Mouse (Mus musculus): ENCODE measurements at regions not wholly inside any gene's neighbourhood (a gene's known extent, or its start where the extent isn't known, plus 50 kb on each side); places are given as distances from the start of the nearest gene placed in this dataset.

DNA sequence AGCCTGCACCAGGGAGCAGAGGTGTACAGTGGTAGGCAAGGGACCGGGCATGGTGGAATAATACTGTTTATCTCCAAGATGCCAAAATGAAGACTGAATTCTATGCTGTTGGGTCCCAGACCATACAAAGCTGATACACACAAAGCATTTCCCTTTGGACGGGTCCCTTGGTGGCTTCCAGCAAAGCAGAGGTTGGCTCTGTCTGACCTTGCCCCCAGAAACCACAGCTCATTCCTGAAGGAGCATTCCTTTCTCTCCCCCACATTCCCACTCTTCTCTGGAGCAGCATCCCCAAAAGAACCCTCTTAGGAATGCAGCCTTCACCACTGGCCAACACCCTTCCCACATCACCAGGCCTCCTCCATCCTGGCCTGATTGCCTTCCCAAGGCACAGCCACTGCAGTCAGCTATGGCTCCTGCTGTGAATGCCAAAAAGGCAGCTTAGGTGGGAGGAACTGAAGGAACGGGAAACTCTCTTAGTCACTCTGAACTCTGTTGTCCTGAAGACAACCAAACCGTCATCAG is 212.4 kb upstream of the Dio3 start:
- in situ Hi-C loops (cut with MboI; ENCODE audit: unreplicated experiment in 2 of 2) = no loop called here

DNA sequence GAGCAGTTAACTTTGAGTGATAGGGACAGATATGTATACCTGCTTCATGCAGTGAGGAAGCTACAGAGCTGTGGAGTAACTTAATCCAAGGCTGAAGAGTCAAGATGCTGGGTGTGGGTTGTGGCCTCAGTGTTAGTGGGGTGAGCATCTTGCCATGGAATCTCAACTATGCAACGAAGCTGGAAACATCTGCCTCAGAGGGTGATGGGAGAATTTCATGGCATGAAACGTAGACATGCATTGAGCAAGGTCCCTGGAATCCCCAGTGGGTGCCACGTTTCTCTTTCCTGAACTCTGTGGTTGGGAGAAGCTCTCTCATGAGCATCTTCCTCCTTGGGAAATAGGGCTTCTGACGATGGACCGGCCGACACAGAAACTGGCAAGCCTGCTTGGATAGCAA is 208.4 kb upstream of the Dio3 start:
- in situ Hi-C loops (cut with MboI; ENCODE audit: unreplicated experiment in 2 of 2) = no loop called here

DNA sequence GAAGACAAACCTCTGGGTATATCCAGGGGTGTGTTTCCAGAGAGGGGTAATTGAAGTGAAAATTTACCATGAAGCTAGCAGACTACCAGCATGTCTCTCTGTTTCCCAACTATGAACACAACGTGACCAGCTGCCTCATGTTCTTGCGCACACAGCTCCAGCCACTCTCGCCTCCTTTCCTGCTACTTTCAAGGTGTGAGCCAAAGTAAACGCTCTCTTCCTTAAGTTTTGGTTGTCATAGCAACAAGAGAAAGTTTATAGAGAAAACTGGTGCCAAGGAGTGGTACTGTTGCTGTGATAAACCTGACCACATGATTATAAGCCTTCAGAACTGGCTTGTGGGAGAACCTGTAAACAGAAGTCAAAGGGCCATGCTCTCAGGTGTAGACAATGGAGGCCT is 207.0 kb upstream of the Dio3 start:
- in situ Hi-C loops (cut with MboI; ENCODE audit: unreplicated experiment in 2 of 2) = no loop called here

DNA sequence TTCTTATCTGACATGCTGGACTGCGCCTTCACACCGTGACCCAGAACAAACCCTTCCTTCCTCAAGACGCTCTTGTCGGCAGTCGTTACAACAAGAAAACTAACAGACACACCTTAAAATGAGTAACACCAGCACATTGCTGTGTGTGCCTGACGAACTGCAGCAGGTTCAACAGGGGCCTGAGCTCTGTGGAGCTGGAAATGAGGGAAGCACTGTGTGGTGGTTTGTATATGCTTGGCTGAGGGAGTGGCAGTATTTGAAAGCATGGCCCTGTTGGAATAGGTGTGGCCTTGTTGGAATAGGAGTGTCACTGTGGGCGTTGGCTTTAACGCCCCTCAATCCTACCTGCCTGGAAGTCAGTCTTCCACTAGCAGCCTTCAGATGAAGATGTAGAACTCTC is 203.9 kb upstream of the Dio3 start:
- in situ Hi-C loops (cut with MboI; ENCODE audit: unreplicated experiment in 2 of 2) = no loop called here

DNA sequence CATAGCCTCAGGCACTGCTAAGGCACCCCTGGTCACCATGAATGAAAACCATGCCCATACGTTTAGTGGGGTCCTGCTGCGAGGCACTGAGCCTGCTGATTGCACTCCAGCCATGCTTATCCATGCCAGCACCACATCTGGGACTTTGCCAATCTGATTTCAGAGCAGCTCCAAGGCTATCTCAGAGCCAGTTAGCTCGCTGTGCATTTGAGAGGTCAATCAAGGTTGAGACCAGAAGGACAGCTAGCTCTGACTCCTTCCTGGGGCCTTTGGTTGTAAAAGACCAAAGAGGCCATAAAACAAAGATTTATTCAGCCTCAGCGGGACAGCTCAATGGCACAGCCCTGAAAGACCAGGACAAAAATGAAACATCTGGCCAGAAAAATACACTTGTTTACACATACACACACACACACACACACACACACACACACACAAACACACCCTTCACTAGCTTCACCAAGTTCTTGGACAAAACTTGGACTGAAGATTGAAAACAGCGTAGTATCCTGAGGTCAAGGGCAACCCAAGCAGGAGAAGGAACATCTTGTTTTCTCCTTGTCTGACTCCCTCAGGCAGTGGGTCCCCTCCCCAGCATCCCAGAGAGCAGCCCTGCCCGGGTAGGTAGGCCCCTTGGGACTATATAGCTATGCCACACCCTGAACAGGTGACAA is 201.5 kb upstream of the Dio3 start:
- in situ Hi-C loops (cut with MboI; ENCODE audit: unreplicated experiment in 2 of 2) = no loop called here

DNA sequence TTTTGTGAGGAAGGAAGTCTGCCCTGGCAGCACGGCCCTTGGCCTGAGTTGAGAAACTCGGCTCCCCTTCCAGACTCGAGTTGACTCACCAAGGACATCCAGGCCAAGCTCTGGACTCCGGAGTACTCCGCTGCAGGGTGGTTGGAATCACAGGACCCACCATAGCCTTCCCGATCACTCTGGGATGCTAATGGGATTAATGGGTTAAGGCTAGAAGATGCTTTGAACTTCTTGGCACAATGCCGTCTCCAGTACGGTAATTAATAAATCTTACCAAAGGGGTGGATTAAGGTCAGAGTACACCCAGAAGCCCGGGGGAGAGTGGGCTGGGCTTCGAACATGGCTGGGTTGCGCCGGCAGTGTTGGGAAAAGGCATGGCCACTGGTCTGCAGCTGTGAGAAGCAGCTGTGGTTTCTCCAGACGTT is 200.8 kb upstream of the Dio3 start:
- in situ Hi-C loops (cut with MboI; ENCODE audit: unreplicated experiment in 2 of 2) = no loop called here

DNA sequence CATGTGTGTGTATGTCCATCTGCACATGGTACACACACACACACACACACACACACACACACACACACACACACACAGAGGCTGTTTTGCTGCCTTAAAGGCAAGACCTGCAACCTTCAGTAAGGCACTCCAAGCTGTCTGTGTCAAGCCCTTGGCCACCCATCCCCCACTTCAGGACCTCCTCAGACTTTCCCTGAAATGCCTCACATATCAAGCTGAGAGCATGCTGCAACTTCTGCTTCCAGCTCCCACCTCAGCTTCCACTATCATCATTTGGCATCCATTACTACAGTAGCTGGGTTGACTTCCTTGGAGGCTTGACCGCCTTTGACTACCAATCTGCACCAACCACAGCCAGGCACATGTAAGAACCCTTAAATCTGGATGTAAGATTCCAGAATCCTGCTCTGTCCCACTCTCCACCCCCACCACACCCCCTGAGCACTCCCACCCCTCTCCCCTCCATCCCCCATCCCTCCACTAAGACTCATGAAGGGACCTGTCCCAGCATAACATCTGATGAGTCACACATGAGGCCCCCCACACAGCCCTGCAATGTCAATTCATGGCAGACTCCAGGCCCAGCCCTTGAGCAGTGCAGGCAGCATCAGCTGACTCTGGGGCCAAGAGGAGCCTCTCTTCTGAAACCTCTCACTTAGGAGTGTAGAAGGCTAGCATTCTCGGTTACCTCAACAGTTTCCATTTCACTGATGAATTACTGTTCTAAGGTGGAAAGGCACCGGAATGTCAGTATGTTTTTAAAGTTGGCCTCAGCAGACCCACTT is 196.8 kb upstream of the Dio3 start:
- in situ Hi-C loops (cut with MboI; ENCODE audit: unreplicated experiment in 2 of 2) = no loop called here

DNA sequence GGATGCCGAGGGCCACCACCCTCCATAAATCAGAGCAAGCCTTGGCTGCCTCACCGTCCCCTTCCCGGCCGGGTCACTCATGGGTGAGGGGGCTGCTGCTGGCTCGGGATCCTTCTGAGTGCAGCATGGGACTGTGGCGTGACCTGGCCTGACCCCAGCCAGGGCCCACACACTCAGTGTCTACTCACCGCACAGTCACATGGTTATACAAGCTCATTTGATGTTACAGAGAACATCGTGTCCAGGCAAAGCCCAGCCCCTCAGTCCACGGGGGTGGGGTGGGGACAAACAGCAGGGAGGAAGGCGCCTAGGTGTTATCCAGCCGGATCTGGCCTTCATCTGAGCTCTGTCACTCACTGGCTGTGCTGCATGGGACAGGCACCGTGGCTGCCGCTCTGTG is 195.9 kb upstream of the Dio3 start:
- in situ Hi-C loops (cut with MboI; ENCODE audit: unreplicated experiment in 2 of 2) = no loop called here

DNA sequence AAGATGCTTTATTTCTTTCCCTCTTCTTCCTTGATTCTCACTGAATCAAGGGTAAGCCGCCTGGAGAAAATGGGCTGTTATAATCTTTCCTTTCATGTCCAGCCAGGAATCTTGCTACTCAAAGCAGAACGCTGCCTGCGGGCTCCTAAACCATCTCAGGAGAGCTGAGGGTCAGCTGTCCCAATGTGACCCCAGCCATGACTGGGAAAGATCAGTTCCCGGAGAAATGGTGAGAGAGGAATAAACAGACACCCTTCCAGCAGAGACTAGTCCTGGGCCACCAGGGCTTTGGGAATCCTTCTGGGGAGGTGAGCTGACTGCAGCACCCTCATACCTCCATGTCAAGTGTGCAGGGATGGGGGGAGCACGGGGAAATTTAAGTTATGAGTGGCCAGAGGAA is 195.4 kb upstream of the Dio3 start:
- in situ Hi-C loops (cut with MboI; ENCODE audit: unreplicated experiment in 2 of 2) = no loop called here

DNA sequence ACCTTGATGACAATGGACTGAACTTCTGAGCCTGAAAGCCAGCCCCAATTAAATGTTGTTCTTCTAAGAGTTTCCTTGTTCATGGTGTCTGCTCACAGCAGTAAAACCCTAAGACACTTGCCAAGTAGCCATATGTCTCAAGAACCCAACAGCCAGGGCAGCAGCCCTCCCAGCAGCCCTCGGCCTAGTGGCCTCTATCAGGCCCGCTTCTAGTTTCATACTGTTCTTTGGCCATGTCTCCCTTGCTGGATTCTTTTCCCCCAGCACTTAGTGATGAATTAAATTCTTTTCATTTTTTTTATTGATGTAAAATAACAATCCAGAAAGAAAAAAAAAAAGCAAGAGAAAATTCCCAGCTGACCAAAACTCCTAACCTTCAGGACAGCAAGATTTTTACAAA is 191.9 kb upstream of the Dio3 start:
- in situ Hi-C loops (cut with MboI; ENCODE audit: unreplicated experiment in 2 of 2) = no loop called here

DNA sequence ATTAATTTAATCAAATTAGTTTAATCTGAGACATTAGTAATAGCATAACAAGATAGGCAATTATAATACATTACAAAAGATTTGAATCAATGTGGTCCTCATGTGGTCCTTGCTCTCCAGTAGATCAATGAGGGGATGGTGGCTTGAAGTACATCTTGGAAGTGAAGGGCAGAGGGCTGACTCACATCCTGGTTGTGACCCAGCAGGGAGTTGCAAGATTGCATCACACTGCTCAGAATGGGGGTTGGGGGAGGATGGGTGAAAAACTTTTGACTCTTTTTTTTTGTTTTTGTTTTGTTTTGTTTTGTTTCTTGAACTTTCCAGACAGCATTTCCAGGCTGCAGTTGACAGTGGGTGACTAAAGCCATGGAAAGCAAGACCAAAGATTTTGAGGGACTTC is 191.1 kb upstream of the Dio3 start:
- in situ Hi-C loops (cut with MboI; ENCODE audit: unreplicated experiment in 2 of 2) = no loop called here

DNA sequence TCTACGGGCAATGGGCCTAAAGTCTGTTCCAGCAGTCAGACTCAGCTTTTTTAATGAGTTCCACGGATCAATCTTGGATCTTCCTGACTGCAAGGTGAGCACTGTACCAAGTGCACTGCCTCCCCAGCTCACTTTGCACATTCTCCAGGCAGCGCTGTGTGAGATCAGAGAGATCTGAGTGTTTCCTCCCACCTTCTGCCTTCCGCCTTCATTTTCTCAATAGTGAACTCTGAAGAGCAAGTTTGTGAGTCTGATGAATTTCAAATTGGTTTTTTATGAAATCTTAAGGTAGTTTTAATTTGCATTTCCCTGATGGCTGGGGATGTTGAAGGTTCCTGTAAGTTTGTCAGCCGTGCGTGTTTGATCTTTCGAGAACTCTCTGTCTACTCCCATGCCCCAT is 176.7 kb upstream of the Dio3 start:
- in situ Hi-C loops (cut with MboI; ENCODE audit: unreplicated experiment in 2 of 2) = no loop called here

DNA sequence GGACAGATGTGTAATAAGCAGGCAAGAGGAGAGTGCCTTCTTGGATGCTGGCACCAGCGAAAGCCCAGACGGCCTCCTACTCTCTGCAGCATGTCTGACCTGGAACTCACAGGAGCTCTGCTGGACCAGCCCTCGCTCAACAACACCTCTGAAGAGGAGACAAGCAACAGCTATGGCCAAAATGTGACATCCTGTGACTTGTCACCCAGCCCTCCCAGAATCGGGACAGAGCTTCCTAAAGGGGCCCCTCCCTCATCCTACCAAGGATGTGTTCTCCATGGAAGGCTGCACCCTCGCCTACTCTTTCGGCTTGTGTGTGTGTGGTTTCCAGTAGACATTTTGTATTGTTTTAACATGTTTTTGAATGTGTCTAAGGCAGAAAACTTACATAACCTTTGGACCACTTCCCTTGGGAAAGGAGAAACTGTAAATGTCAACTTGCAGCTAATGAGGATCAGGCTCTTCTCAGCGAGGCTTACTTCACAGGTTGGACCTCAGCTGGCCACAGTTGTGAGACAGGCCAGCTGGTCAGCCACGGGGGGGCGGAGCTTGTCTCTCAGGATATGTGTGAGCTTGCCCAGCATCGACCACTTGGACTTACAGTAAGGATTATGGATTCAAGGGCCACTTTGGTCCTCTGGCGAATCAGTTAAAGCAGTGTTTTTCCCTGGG is 166.7 kb upstream of the Dio3 start:
- in situ Hi-C loops (cut with MboI; ENCODE audit: unreplicated experiment in 2 of 2) = no loop called here

DNA sequence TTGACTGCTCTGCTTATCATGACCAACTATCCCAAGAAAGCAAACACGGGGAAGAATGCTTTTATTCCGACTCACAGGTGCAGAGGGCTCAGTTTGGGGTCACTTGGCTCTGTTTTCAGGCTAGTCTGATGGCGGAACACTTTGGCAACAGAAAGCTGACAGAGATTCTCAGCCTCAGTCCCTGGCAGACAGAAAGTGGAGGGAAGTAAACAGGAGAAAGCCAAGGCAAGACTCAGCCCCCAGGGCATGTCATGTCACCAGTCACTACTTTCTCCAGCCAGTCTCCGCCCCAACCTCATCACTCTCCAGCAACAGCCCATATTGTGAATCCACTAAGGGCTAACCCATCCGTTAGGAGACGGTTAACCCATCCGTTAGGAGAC is 166.2 kb upstream of the Dio3 start:
- in situ Hi-C loops (cut with MboI; ENCODE audit: unreplicated experiment in 2 of 2) = no loop called here

DNA sequence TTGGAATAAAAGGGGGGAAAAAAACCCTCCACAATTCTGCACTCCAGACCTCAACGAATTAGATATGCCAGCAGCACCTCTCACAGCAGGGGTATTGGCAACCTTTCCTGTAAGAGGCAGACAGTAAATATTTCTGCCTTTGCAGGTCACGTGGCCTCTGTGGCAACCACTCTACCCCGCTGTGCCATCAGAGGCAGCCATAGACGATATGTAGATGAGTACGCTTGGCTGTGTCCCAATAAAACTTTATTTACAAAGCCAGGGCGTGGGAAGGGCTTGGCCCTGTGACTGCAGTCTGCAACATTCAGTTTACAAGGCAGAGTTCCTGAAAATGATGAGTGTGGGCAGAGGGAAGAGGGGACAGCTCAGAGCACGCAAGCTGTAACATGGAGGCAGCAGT is 158.7 kb upstream of the Dio3 start:
- in situ Hi-C loops (cut with MboI; ENCODE audit: unreplicated experiment in 2 of 2) = no loop called here

DNA sequence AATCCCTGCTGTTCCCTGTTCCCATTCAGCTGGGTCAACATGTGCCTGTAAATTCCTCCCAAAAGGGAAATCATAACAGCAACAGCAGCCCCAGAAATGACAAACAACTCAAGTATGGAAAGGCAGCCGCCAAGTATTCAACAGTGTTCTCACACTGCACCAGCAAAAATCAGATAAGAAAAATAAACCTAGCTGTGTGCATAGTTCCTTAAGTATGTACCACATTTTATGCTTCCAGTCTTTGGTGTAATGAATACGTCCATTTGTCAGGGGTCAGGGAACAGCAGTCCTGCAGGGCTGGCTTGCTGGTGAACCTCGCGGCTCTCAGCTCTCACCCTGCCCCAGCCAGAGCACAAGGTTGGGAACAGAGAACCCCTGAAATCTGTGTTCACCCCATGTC is 155.9 kb upstream of the Dio3 start:
- in situ Hi-C loops (cut with MboI; ENCODE audit: unreplicated experiment in 2 of 2) = no loop called here

DNA sequence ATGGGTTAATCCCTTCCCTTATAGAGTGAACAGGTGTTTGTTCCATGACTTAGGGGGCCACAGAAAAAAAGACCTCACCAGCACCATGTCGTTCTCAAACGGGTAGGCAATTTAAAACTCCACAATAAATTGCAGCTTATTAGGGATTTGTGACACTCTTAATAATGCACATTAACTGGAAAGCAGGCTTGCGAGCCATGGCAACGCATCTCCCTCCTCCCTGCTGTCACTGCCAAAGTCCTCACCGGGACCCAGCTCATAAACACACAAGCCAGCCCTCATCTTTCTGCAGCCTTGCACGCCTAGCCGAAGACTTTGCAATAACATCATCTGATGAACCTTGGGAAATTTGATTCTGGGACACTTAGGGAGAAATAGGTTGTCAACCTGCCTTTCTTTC is 152.3 kb upstream of the Dio3 start:
- in situ Hi-C loops (cut with MboI; ENCODE audit: unreplicated experiment in 2 of 2) = no loop called here

DNA sequence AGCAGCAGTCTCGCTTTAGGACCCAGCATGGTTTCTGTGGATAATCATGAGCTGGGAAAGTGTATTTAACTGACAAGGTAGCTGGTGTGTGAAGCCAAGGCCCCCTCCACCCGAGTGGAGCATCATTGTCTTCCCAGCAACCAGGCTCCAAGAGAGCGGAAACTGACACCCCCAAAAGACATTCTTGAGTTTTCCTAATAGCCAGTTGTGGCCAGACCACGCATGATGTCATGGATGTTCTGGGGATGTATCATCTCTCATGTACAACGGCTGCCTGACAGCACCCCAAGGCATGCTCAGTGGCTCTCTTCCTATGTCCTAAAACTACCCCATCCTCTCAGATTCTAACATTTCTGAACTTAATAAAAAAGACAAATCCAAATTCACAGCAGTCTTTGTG is 133.5 kb upstream of the Dio3 start:
- in situ Hi-C loops (cut with MboI; ENCODE audit: unreplicated experiment in 2 of 2) = no loop called here

DNA sequence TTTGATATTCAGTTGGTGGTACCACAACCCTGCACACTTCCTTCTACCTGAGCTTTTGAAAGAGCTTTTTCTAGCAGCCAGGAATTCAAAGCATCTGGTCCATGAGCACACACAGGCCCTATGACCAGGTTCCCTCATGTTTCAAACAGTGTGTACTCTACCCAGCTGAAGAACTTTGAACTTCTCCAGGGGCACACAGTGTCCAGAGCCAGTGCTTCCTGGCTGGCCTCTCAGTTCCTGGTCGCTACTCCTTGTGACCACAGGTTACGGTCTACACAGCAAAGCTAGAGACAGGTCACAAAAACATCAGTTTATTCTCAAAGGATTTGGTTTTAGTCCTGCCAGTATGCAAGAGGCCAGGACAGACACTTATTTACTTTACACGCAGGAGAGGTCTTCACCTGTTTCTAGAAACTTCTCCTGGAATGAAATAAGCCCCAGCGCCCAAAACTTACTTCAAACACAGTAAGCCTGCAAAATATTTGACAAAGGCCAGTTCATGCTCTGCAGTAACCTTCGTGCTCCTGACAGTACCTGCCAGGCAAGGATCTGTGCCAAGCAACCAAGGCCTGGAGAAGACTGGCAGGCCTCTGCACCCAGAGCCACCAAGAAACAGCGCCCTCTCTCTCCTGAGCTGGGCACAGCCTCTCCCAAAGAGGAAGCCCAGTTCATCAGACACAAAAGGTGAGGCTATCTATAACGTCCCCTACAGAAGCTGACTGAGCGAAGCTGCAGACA is 124.5 kb upstream of the Dio3 start:
- in situ Hi-C loops (cut with MboI; ENCODE audit: unreplicated experiment in 2 of 2) = no loop called here

DNA sequence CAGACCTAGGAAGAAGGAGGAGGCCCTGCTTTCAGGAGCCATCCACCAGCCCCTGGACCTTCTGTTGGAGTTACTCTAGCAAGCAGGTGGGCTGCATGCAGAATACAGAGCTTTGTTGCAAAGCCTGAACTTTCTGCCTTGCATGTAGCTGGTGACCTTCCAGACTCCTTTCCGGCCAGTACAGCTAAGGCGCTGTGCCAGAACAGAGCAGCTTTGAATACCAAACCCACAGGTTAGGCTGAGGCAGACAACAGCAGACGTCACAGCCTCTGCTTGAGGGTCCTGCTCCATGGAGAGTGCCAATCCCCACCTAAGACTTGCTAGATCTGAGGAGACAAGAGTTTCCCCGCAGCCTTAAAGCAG is 123.9 kb upstream of the Dio3 start:
- in situ Hi-C loops (cut with MboI; ENCODE audit: unreplicated experiment in 2 of 2) = no loop called here

DNA sequence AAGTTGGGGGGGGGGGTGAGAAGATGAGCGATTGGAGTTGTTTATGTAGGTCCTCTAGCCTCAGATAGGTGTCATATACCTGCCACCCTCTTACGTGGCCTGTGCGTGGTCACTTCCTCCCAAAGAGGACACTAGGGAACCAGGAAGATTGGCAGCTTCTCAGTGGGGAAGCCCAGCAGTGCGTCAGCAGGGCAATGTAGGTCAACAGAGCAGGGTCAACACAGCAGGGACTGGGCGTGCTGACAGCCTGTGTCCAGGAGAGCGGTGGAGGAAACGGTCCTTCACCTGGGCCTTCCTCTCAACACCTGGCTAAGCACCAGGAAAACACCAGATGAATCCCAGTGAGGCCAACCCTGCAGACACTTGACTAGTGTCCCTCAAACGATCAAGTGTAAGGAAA is 122.4 kb upstream of the Dio3 start:
- in situ Hi-C loops (cut with MboI; ENCODE audit: unreplicated experiment in 2 of 2) = no loop called here

All from v-Abl transformed pro-B cells (cell line).